Mouse (Mus musculus): ENCODE measurements at regions not wholly inside any gene's neighbourhood (a gene's known extent, or its start where the extent isn't known, plus 50 kb on each side); places are given as distances from the start of the nearest gene placed in this dataset.

- Histone ChIP-seq H3K4me1 (ENCODE audit: control insufficient read depth, insufficient read depth, insufficient read length, low read length) (no peaks in the 10 kb centered on the region), H3K27ac (replicated peaks; ENCODE audit: low read depth, low read length) (no peak overlapping the region), H3K4me3 (ENCODE audit: insufficient read depth, low read depth, low read length) (no peak overlapping the region)
Observed at GRCm38 (mm10) chr6:117514831-117515230, 326.1 kb upstream of the Zfp637 start.

GRCm38 (mm10) chr6:117516906-117517305 lies 324.1 kb upstream of the Zfp637 start:
- Histone ChIP-seq H3K4me1 (ENCODE audit: control insufficient read depth, insufficient read depth, insufficient read length, low read length) (no peaks in the 10 kb centered on the region), H3K4me3 (ENCODE audit: insufficient read depth, low read depth, low read length) (no peak overlapping the region), H3K27ac (replicated peaks; ENCODE audit: low read depth, low read length) (no peak overlapping the region)

GRCm38 (mm10) chr6:117518939-117519338 lies 322.0 kb upstream of the Zfp637 start:
- H3K27ac ChIP-seq (replicated peaks; ENCODE audit: low read depth, low read length): no peak overlapping the region
- no peaks in the 10 kb centered on the region for H3K4me1 ChIP-seq (ENCODE audit: control insufficient read depth, insufficient read depth, insufficient read length, low read length)
- no peak overlapping the region for H3K4me3 ChIP-seq (ENCODE audit: insufficient read depth, low read depth, low read length)

- Histone ChIP-seq H3K4me1 (ENCODE audit: control insufficient read depth, insufficient read depth, insufficient read length, low read length) (no peaks in the 10 kb centered on the region), H3K4me3 (ENCODE audit: insufficient read depth, low read depth, low read length) (no peak overlapping the region), H3K27ac (replicated peaks; ENCODE audit: low read depth, low read length) (no peak overlapping the region)
Observed at GRCm38 (mm10) chr6:117519466-117519865, 321.5 kb upstream of the Zfp637 start.

GRCm38 (mm10) chr6:117526161-117526935 lies 314.6 kb upstream of the Zfp637 start:
- no peak overlapping the region for H3K4me3 ChIP-seq (ENCODE audit: insufficient read depth, low read depth, low read length)
- no peaks in the 10 kb centered on the region for H3K4me1 ChIP-seq (ENCODE audit: control insufficient read depth, insufficient read depth, insufficient read length, low read length)
- H3K27ac ChIP-seq (replicated peaks; ENCODE audit: low read depth, low read length): no peak overlapping the region

- Histone ChIP-seq H3K4me1 (ENCODE audit: control insufficient read depth, insufficient read depth, insufficient read length, low read length) (no peaks in the 10 kb centered on the region), H3K27ac (replicated peaks; ENCODE audit: low read depth, low read length) (no peak overlapping the region), H3K4me3 (ENCODE audit: insufficient read depth, low read depth, low read length) (no peak overlapping the region)
Observed at GRCm38 (mm10) chr6:117527526-117527925, 313.5 kb upstream of the Zfp637 start.

GRCm38 (mm10) chr6:117534149-117534548 lies 306.8 kb upstream of the Zfp637 start:
- Histone ChIP-seq H3K4me1 (ENCODE audit: control insufficient read depth, insufficient read depth, insufficient read length, low read length) (no peaks in the 10 kb centered on the region), H3K4me3 (ENCODE audit: insufficient read depth, low read depth, low read length) (no peak overlapping the region), H3K27ac (replicated peaks; ENCODE audit: low read depth, low read length) (no peak overlapping the region)

GRCm38 (mm10) chr6:117534991-117535390 lies 306.0 kb upstream of the Zfp637 start:
- Histone ChIP-seq H3K4me3 (ENCODE audit: insufficient read depth, low read depth, low read length) (no peak overlapping the region), H3K4me1 (ENCODE audit: control insufficient read depth, insufficient read depth, insufficient read length, low read length) (no peaks in the 10 kb centered on the region), H3K27ac (replicated peaks; ENCODE audit: low read depth, low read length) (no peak overlapping the region)

- Histone ChIP-seq H3K4me1 (ENCODE audit: control insufficient read depth, insufficient read depth, insufficient read length, low read length) (no peaks in the 10 kb centered on the region), H3K4me3 (ENCODE audit: insufficient read depth, low read depth, low read length) (no peak overlapping the region), H3K27ac (replicated peaks; ENCODE audit: low read depth, low read length) (no peak overlapping the region)
Observed at GRCm38 (mm10) chr6:117536084-117536483, 304.9 kb upstream of the Zfp637 start.

GRCm38 (mm10) chr6:117542431-117542830 lies 298.5 kb upstream of the Zfp637 start:
- no peak overlapping the region for H3K4me3 ChIP-seq (ENCODE audit: insufficient read depth, low read depth, low read length)
- H3K27ac ChIP-seq (replicated peaks; ENCODE audit: low read depth, low read length): no peak overlapping the region
- peaks cover 9% of the 10 kb centered on the region for H3K4me1 ChIP-seq (ENCODE audit: control insufficient read depth, insufficient read depth, insufficient read length, low read length)

GRCm38 (mm10) chr6:117544276-117545196 lies 296.4 kb upstream of the Zfp637 start:
- peaks cover 9% of the 10 kb centered on the region for H3K4me1 ChIP-seq (ENCODE audit: control insufficient read depth, insufficient read depth, insufficient read length, low read length)
- H3K27ac ChIP-seq (replicated peaks; ENCODE audit: low read depth, low read length): no peak overlapping the region
- H3K4me3 ChIP-seq (ENCODE audit: insufficient read depth, low read depth, low read length): no peak overlapping the region

GRCm38 (mm10) chr6:117550930-117551329 lies 290.1 kb upstream of the Zfp637 start:
- Histone ChIP-seq H3K4me3 (ENCODE audit: insufficient read depth, low read depth, low read length) (no peak overlapping the region), H3K27ac (replicated peaks; ENCODE audit: low read depth, low read length) (no peak overlapping the region), H3K4me1 (ENCODE audit: control insufficient read depth, insufficient read depth, insufficient read length, low read length) (peaks cover 16% of the 10 kb centered on the region)

- Histone ChIP-seq H3K4me3 (ENCODE audit: insufficient read depth, low read depth, low read length) (no peak overlapping the region), H3K4me1 (ENCODE audit: control insufficient read depth, insufficient read depth, insufficient read length, low read length) (peaks cover 21% of the 10 kb centered on the region), H3K27ac (replicated peaks; ENCODE audit: low read depth, low read length) (peak overlapping the region; percentile 97)
Observed at GRCm38 (mm10) chr6:117552006-117552667, 288.8 kb upstream of the Zfp637 start.

- H3K4me1 ChIP-seq (ENCODE audit: control insufficient read depth, insufficient read depth, insufficient read length, low read length): peaks cover 4% of the 10 kb centered on the region; the same call in 1 of the 2 replicates
- H3K27ac ChIP-seq (replicated peaks; ENCODE audit: low read depth, low read length): no peak overlapping the region
- H3K4me3 ChIP-seq (ENCODE audit: insufficient read depth, low read depth, low read length): no peak overlapping the region
Observed at GRCm38 (mm10) chr6:117563159-117563558, 277.8 kb upstream of the Zfp637 start.

- Histone ChIP-seq H3K27ac (replicated peaks; ENCODE audit: low read depth, low read length) (no peak overlapping the region), H3K4me1 (ENCODE audit: control insufficient read depth, insufficient read depth, insufficient read length, low read length) (peaks cover 4% of the 10 kb centered on the region; the same call in 1 of the 2 replicates), H3K4me3 (ENCODE audit: insufficient read depth, low read depth, low read length) (no peak overlapping the region)
Observed at GRCm38 (mm10) chr6:117563704-117564103, 277.3 kb upstream of the Zfp637 start.

All from brown adipose tissue, adult 24 weeks (tissue).